Mouse (Mus musculus): Measurements from ENCODE around the gene Nxf2. TPM values are rescaled to one million over a fixed set of nuclear protein-coding genes. Genes with fewer than 3 reads are reported as not detected.

Gene Nxf2
- total RNA-seq, 4 experiments from 2014 or later, result not detected

Other genes starting within 250 kb of the Nxf2 start
- 10 to 100 TPM; 62.8 to 84.9 (median 74.9) TPM for gene Armcx1, start 246.8 kb downstream of the Nxf2 start, total RNA-seq (2022)
- 1 to 10 TPM; 5.8 to 9.2 (median 7.9) TPM for gene Armcx6, start 213.3 kb downstream of the Nxf2 start, total RNA-seq (2022)
- gene Armcx3, start 208.2 kb downstream of the Nxf2 start, total RNA-seq (2022), result 10 to 100 TPM; 63.5 to 75.7 (median 70.6) TPM
- gene Armcx2, start 155.5 kb downstream of the Nxf2 start, total RNA-seq (2022), result 10 to 100 TPM; 83.2 to 89.9 (median 85.7) TPM
- gene Zmat1, start 44.5 kb upstream of the Nxf2 start, total RNA-seq (2022), result 10 to 100 TPM; 11.4 to 14.7 (median 13.4) TPM
- gene Gm15023, start 212.9 kb upstream of the Nxf2 start, total RNA-seq (2022), result not detected
- gene Tceal6, start 245.9 kb upstream of the Nxf2 start, total RNA-seq (2022), result 100 to 1,000 TPM in 3 of 4 experiments, 10 to 100 TPM in 1; 99.3 to 151 (median 125) TPM